Mouse (Mus musculus): ENCODE data around the gene Zcchc7. TPM values are rescaled to one million over a fixed set of nuclear protein-coding genes. Genes with fewer than 3 reads are reported as not detected.

Zcchc7 gene
- 10 to 100 TPM; 54.6 to 60.4 TPM for total RNA-seq (2021)

- DNase-seq (ENCODE audit: low spot score in 2 of 2): no peak
- intact Hi-C loops (cut with DNase I): loop anchor here (5.0 kb wide), 2 partner anchors 157 to 262 kb away; partner anchors contain the start of gene Polr1e
Observed at GRCm38 (mm10) chr4:44755553-44756133, at the start of gene Zcchc7. Gene Zcchc7, plus strand, starts transcription at chr4:44755877.

GRCm38 (mm10) chr4:44705967-44706366, 49.7 kb upstream of the Zcchc7 start:
- DNase-seq (ENCODE audit: low spot score in 2 of 2): no peak
- intact Hi-C loops (cut with DNase I): no loop called here

GRCm38 (mm10) chr4:44706865-44707264, 48.8 kb upstream of the Zcchc7 start:
- intact Hi-C loops (cut with DNase I): no loop called here
- no peak for DNase-seq (ENCODE audit: low spot score in 2 of 2)

- DNase-seq (ENCODE audit: low spot score in 2 of 2): no peak
- intact Hi-C loops (cut with DNase I): no loop called here
Observed at GRCm38 (mm10) chr4:44708311-44708710, 47.4 kb upstream of the Zcchc7 start.

GRCm38 (mm10) chr4:44709091-44709695, 46.5 kb upstream of the Zcchc7 start:
- no peak for DNase-seq (ENCODE audit: low spot score in 2 of 2)
- intact Hi-C loops (cut with DNase I): no loop called here

- DNase-seq (ENCODE audit: low spot score in 2 of 2): no peak
- intact Hi-C loops (cut with DNase I): no loop called here
Observed at GRCm38 (mm10) chr4:44709740-44710700, 45.7 kb upstream of the Zcchc7 start, which contains the start of gene Pax5. Gene Pax5, minus strand, starts transcription at chr4:44710487.

- intact Hi-C loops (cut with DNase I): no loop called here
- no peak for DNase-seq (ENCODE audit: low spot score in 2 of 2)
Observed at GRCm38 (mm10) chr4:44710701-44711097, 45.0 kb upstream of the Zcchc7 start.

- no peak for DNase-seq (ENCODE audit: low spot score in 2 of 2)
- intact Hi-C loops (cut with DNase I): no loop called here
Observed at GRCm38 (mm10) chr4:44711136-44711900, 44.4 kb upstream of the Zcchc7 start.

GRCm38 (mm10) chr4:44712051-44712700, 43.5 kb upstream of the Zcchc7 start:
- intact Hi-C loops (cut with DNase I): no loop called here
- no peak for DNase-seq (ENCODE audit: low spot score in 2 of 2)

- peak in 1 of 2 experiments; percentile 13 for DNase-seq (ENCODE audit: low spot score in 2 of 2)
- intact Hi-C loops (cut with DNase I): no loop called here
Observed at GRCm38 (mm10) chr4:44712786-44713553, 42.7 kb upstream of the Zcchc7 start.

GRCm38 (mm10) chr4:44713554-44714051, 42.1 kb upstream of the Zcchc7 start:
- intact Hi-C loops (cut with DNase I): no loop called here
- no peak for DNase-seq (ENCODE audit: low spot score in 2 of 2)

- intact Hi-C loops (cut with DNase I): no loop called here
Observed at GRCm38 (mm10) chr4:44714111-44714621, 41.5 kb upstream of the Zcchc7 start.

GRCm38 (mm10) chr4:44715621-44716160, 40.0 kb upstream of the Zcchc7 start:
- intact Hi-C loops (cut with DNase I): loop anchor here (5.0 kb wide), 1 partner anchor 1627 kb away; the partner anchor contains the start of gene Foxe1
- no peak for DNase-seq (ENCODE audit: low spot score in 2 of 2)

More at GRCm38 (mm10) chr4:44714111-44714621, 41.5 kb upstream of the Zcchc7 start:
- no peak for DNase-seq (ENCODE audit: low spot score in 2 of 2)

- DNase-seq (ENCODE audit: low spot score in 2 of 2): no peak
- intact Hi-C loops (cut with DNase I): loop anchor here (5.0 kb wide), 1 partner anchor 1626 kb away; the partner anchor contains the start of gene Foxe1
Observed at GRCm38 (mm10) chr4:44716391-44716790, 39.3 kb upstream of the Zcchc7 start.

GRCm38 (mm10) chr4:44717676-44718075, 38.0 kb upstream of the Zcchc7 start:
- intact Hi-C loops (cut with DNase I): loop anchor here (5.0 kb wide), 1 partner anchor 1625 kb away; the partner anchor contains the start of gene Foxe1
- DNase-seq (ENCODE audit: low spot score in 2 of 2): no peak

GRCm38 (mm10) chr4:44720046-44720445, 35.6 kb upstream of the Zcchc7 start:
- intact Hi-C loops (cut with DNase I): no loop called here

GRCm38 (mm10) chr4:44721237-44721636, 34.4 kb upstream of the Zcchc7 start:
- DNase-seq (ENCODE audit: low spot score in 2 of 2): no peak

More at GRCm38 (mm10) chr4:44720046-44720445, 35.6 kb upstream of the Zcchc7 start:
- no peak for DNase-seq (ENCODE audit: low spot score in 2 of 2)

More at GRCm38 (mm10) chr4:44721237-44721636, 34.4 kb upstream of the Zcchc7 start:
- intact Hi-C loops (cut with DNase I): no loop called here

All from left cerebral cortex, postnatal 25 days (tissue).